Mouse (Mus musculus) limb, embryonic 13.5 days (tissue): Measurements from ENCODE around the gene Pygl. TPM values are rescaled to one million over a fixed set of nuclear protein-coding genes. Genes with fewer than 3 reads are reported as not detected.

Experiments used
- ATAC-seq: fragments of 200-750 bp; cut with Nextera tagmentation; 2 replicates; pipeline ENCODE4 v1.8.0; 2017; ENCODE audit warnings: low read depth, moderate number of reproducible peaks, moderate TSS enrichment; ENCODE audit not compliant: low FRiP score
- H3K27ac ChIP-seq: fragments of 300-500 bp; sonication (generic); 2 replicates; pipeline ENCODE4 v1.5.1; 2015; ENCODE audit warnings: inconsistent platforms, mild to moderate bottlenecking, moderate library complexity
- H3K27me3 ChIP-seq: fragments of 300-500 bp; sonication (generic); 2 replicates; pipeline ENCODE4 v1.6.1; 2015; ENCODE audit warnings: mild to moderate bottlenecking, inconsistent platforms
- H3K36me3 ChIP-seq: fragments of 300-500 bp; sonication (generic); 2 replicates; pipeline ENCODE4 v1.6.1; 2015; ENCODE audit warnings: inconsistent platforms, mild to moderate bottlenecking, moderate library complexity
- H3K4me1 ChIP-seq: fragments of 300-500 bp; sonication (generic); 2 replicates; pipeline ENCODE4 v1.6.1; 2015; ENCODE audit warnings: inconsistent platforms
- H3K4me2 ChIP-seq: fragments of 300-500 bp; sonication (generic); replicated peaks from 2 replicates; pipeline ENCODE4 v1.6.1; 2015; ENCODE audit warnings: inconsistent platforms, mild to moderate bottlenecking, moderate library complexity
- H3K4me3 ChIP-seq: fragments of 300-500 bp; sonication (generic); 2 replicates; pipeline ENCODE4 v1.5.1; 2015; ENCODE audit warnings: moderate library complexity, mild to moderate bottlenecking, inconsistent platforms
- H3K9ac ChIP-seq: fragments of 300-500 bp; sonication (generic); 2 replicates; pipeline ENCODE4 v1.6.1; 2015; ENCODE audit warnings: mild to moderate bottlenecking, inconsistent platforms
- H3K9me3 ChIP-seq: fragments of 300-500 bp; sonication (generic); 2 replicates; pipeline ENCODE4 v1.6.1; 2016; ENCODE audit warnings: inconsistent platforms
- WGBS: fragments of 180-500 bp; shearing (Covaris S2); methylation state at CpG from one replicate; pipeline ENCODE4 v1.1.7; 2015; 5-methylcytosine and 5-hydroxymethylcytosine counted together
- polyA plus RNA-seq: library from polyadenylated mRNA; unstranded; fragments of >200 nt; fragmentation: Nextera tagmentation; extraction: Ambion mirVana; gene quantifications from 2 replicates; pipeline ENCODE4 v1.2.1, GENCODE M21; 2015

Gene Pygl
- polyA plus RNA-seq, 1 experiment from 2014 or later: 12.6 TPM

GRCm38 (mm10) chr12:70223331-70223730 lies 8.0 kb downstream of the Pygl start:
- no peak for ATAC-seq
- WGBS: 73% methylated on average over 4 of the region's 4 CpGs
- Histone ChIP-seq H3K36me3 (no peaks in the 10 kb centered on the region), H3K4me2 (no peak overlapping the region), H3K27me3 (peaks cover 7% of the 10 kb centered on the region; the same call in 1 of the 2 replicates), H3K27ac (no peak overlapping the region), H3K4me1 (peaks cover 9% of the 10 kb centered on the region), H3K9ac (no peak overlapping the region), H3K4me3 (no peak overlapping the region), H3K9me3 (no peaks in the 10 kb centered on the region)

- H3K9ac ChIP-seq: no peak overlapping the region
Measured at GRCm38 (mm10) chr12:70221425-70221824, 9.9 kb downstream of the Pygl start.

GRCm38 (mm10) chr12:70218795-70219540 lies 12.3 kb downstream of the Pygl start:
- Histone ChIP-seq H3K9ac (no peak overlapping the region), H3K36me3 (no peaks in the 10 kb centered on the region), H3K27ac (no peak overlapping the region), H3K4me1 (no peaks in the 10 kb centered on the region), H3K9me3 (no peaks in the 10 kb centered on the region), H3K4me2 (no peak overlapping the region), H3K4me3 (no peak overlapping the region), H3K27me3 (no peaks in the 10 kb centered on the region)
- WGBS: 84% methylated on average over 8 of the region's 8 CpGs
- ATAC-seq: no peak

More at GRCm38 (mm10) chr12:70221425-70221824, 9.9 kb downstream of the Pygl start:
- H3K4me3 ChIP-seq: no peak overlapping the region
- no peak overlapping the region for H3K4me2 ChIP-seq
- H3K36me3 ChIP-seq: no peaks in the 10 kb centered on the region
- no peak overlapping the region for H3K27ac ChIP-seq
- H3K9me3 ChIP-seq: no peaks in the 10 kb centered on the region
- 78% methylated on average over 5 of the region's 5 CpGs for WGBS
- ATAC-seq: no peak
- H3K27me3 ChIP-seq: peaks cover 7% of the 10 kb centered on the region; the same call in 1 of the 2 replicates
- H3K4me1 ChIP-seq: peaks cover 1% of the 10 kb centered on the region; the same call in 1 of the 2 replicates

GRCm38 (mm10) chr12:70216229-70216800 lies 15.0 kb downstream of the Pygl start:
- Histone ChIP-seq H3K4me1 (no peaks in the 10 kb centered on the region), H3K9me3 (no peaks in the 10 kb centered on the region), H3K4me2 (no peak overlapping the region), H3K9ac (no peak overlapping the region), H3K27ac (no peak overlapping the region), H3K36me3 (no peaks in the 10 kb centered on the region), H3K4me3 (no peak overlapping the region), H3K27me3 (no peaks in the 10 kb centered on the region)
- WGBS: 73% methylated on average over 16 of the region's 16 CpGs
- no peak for ATAC-seq

GRCm38 (mm10) chr12:70214281-70214680 lies 17.0 kb downstream of the Pygl start:
- no peak for ATAC-seq
- Histone ChIP-seq H3K27ac (no peak overlapping the region), H3K4me1 (no peaks in the 10 kb centered on the region), H3K4me2 (no peak overlapping the region), H3K36me3 (no peaks in the 10 kb centered on the region), H3K27me3 (no peaks in the 10 kb centered on the region), H3K9me3 (no peaks in the 10 kb centered on the region), H3K4me3 (no peak overlapping the region), H3K9ac (no peak overlapping the region)
- WGBS: 78% methylated on average over 8 of the region's 8 CpGs

GRCm38 (mm10) chr12:70213601-70214000 lies 17.7 kb downstream of the Pygl start:
- ATAC-seq: no peak
- Histone ChIP-seq H3K27me3 (no peaks in the 10 kb centered on the region), H3K4me2 (no peak overlapping the region), H3K9ac (no peak overlapping the region), H3K4me1 (no peaks in the 10 kb centered on the region), H3K27ac (no peak overlapping the region), H3K9me3 (no peaks in the 10 kb centered on the region), H3K4me3 (no peak overlapping the region), H3K36me3 (no peaks in the 10 kb centered on the region)
- WGBS: 76% methylated on average over 6 of the region's 6 CpGs

DNA sequence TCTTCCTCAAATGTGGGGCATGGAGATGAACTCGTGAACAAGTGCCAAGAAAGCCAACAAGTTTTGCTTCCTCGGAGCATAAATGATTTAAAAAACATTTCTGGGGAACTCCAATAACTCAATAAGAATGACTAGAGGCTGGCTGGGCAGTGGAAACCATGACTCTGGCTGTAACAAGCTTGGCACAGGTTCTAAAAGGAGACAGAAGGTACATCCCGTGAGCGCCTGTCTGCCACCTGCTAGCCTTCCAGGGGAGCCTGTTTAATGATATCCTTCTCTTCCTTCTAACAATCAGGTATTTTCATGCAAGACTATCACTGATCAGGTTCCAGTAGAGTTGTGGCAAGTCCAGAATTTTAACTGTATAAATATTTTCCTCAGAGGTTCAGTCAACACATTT lies 18.8 kb downstream of the Pygl start:
- Histone ChIP-seq H3K4me1 (no peaks in the 10 kb centered on the region), H3K9ac (no peak overlapping the region), H3K27ac (no peak overlapping the region), H3K27me3 (no peaks in the 10 kb centered on the region), H3K9me3 (no peaks in the 10 kb centered on the region), H3K36me3 (no peaks in the 10 kb centered on the region), H3K4me2 (no peak overlapping the region), H3K4me3 (no peak overlapping the region)
- no peak for ATAC-seq
- WGBS: 85% methylated on average over 4 of the region's 4 CpGs

DNA sequence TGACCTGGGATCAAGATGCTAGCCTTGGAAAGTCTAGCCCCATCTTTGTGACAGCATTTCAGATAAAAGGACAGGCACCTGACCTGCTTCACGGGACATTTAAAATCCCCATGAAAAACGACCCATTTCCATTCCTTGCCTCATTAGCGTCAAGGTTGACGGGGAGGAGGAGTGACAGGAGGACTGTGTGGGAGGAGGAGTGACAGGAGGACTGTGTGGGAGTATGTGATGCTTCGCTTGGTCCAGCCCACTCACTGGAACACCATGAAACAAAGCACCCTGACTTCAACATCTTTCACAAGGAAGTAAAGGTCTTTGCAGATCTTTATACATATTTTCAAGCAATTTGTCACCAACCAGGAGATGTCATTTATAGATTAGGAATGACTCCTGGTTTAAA lies 23.1 kb downstream of the Pygl start:
- H3K9me3 ChIP-seq: no peaks in the 10 kb centered on the region
- H3K4me3 ChIP-seq: no peak overlapping the region
- H3K9ac ChIP-seq: no peak overlapping the region
- H3K36me3 ChIP-seq: no peaks in the 10 kb centered on the region
- H3K4me2 ChIP-seq: no peak overlapping the region
- H3K27me3 ChIP-seq: no peaks in the 10 kb centered on the region
- 68% methylated on average over 5 of the region's 5 CpGs for WGBS
- no peak for ATAC-seq
- H3K4me1 ChIP-seq: no peaks in the 10 kb centered on the region
- H3K27ac ChIP-seq: no peak overlapping the region

- Histone ChIP-seq H3K27ac (no peak overlapping the region), H3K27me3 (no peaks in the 10 kb centered on the region; the same call in 1 of the 2 replicates), H3K4me1 (no peaks in the 10 kb centered on the region), H3K36me3 (no peaks in the 10 kb centered on the region), H3K4me3 (no peak overlapping the region), H3K9me3 (no peaks in the 10 kb centered on the region), H3K4me2 (no peak overlapping the region), H3K9ac (no peak overlapping the region)
- ATAC-seq: no peak
- WGBS: 76% methylated on average over 8 of the region's 8 CpGs
Measured at GRCm38 (mm10) chr12:70204433-70204832, 26.9 kb downstream of the Pygl start.

GRCm38 (mm10) chr12:70201926-70202529 lies 29.3 kb downstream of the Pygl start:
- no peaks in the 10 kb centered on the region for H3K4me1 ChIP-seq
- no peaks in the 10 kb centered on the region for H3K9me3 ChIP-seq
- WGBS: 73% methylated on average over 4 of the region's 5 CpGs
- H3K27me3 ChIP-seq: no peaks in the 10 kb centered on the region; the same call in 1 of the 2 replicates
- no peak overlapping the region for H3K27ac ChIP-seq
- no peak for ATAC-seq
- H3K36me3 ChIP-seq: no peaks in the 10 kb centered on the region
- H3K9ac ChIP-seq: no peak overlapping the region
- H3K4me2 ChIP-seq: no peak overlapping the region
- H3K4me3 ChIP-seq: no peak overlapping the region

DNA sequence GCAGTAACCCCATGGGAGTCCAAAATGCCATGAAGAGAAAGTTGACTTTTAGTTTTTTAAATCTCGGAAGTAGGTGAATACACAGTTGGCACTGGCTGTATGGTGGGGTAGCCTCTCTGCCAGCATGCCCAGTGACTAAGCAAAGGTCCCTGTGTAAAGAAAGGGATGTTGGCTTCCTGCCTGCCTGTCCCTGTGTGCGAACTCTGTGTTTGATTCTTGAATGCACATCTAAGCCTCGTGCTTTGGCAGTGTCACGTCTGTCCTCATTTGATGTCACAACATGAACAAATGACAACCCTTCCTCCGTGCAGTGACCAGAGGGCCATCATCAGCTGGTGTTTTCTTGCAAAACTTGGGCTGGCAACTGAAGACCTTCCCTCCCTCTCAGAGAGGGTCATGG lies 34.9 kb downstream of the Pygl start:
- H3K27me3 ChIP-seq: no peaks in the 10 kb centered on the region; the same call in 1 of the 2 replicates
- 0 out of 2 replicates have a peak, but pooled peaks cover 3% of the 10 kb centered on the region for H3K36me3 ChIP-seq
- no peak overlapping the region for H3K4me3 ChIP-seq
- H3K9me3 ChIP-seq: no peaks in the 10 kb centered on the region
- no peak overlapping the region for H3K9ac ChIP-seq
- H3K4me2 ChIP-seq: no peak overlapping the region
- peaks cover 16% of the 10 kb centered on the region for H3K4me1 ChIP-seq
- 90% methylated on average over 5 of the region's 5 CpGs for WGBS
- H3K27ac ChIP-seq: no peak overlapping the region
- no peak for ATAC-seq

GRCm38 (mm10) chr12:70195426-70195825 lies 35.9 kb downstream of the Pygl start:
- Histone ChIP-seq H3K27ac (no peak overlapping the region), H3K9ac (no peak overlapping the region), H3K9me3 (no peaks in the 10 kb centered on the region), H3K36me3 (0 out of 2 replicates have a peak, but pooled peaks cover 6% of the 10 kb centered on the region), H3K4me2 (no peak overlapping the region), H3K27me3 (no peaks in the 10 kb centered on the region; the same call in 1 of the 2 replicates), H3K4me3 (no peak overlapping the region), H3K4me1 (peaks cover 16% of the 10 kb centered on the region)
- ATAC-seq: no peak
- WGBS: 93% methylated on average over 6 of the region's 6 CpGs
